Mouse (Mus musculus): ENCODE results near the gene Hoxc10. TPM values are rescaled to one million over a fixed set of nuclear protein-coding genes. Genes with fewer than 3 reads are reported as not detected.
A peak's percentile ranks its signal among the peaks of the same experiment; 100 is the strongest.

Hoxc10 gene
- polyA plus RNA-seq (2015; fragmentation: Nextera tagmentation; extraction: Ambion mirVana) = 1.9 and 2.6 TPM in 2 replicates

GRCm38 (mm10) chr15:102966776-102967311 is at the start of gene Hoxc10:
Gene Hoxc10, plus strand, starts transcription at chr15:102966796.
- ATAC-seq = peak; percentile 41
- WGBS = 2% methylated on average over 27 of the region's 27 CpGs
- Histone ChIP-seq H3K4me2 (replicated peaks) (peak within 1 kb of the TSS; percentile 34), H3K4me1 (replicated peaks) (0 out of 2 replicates have a peak, but pooled peaks cover 5% of the 10 kb centered on the region), H3K9ac (0 out of 2 replicates have a peak within 1 kb of the TSS, but pooled peaks have one; percentile 11), H3K36me3 (no peaks in the 10 kb centered on the region), H3K9me3 (no peaks in the 10 kb centered on the region), H3K27me3 (replicated peaks) (peaks cover 90% of the 10 kb centered on the region), H3K4me3 (replicated peaks) (peak within 1 kb of the TSS; percentile 28), H3K27ac (0 out of 2 replicates have a peak within 1 kb of the TSS, but pooled peaks have one; percentile 0)

- H3K27me3 ChIP-seq (replicated peaks) = peaks cover 91% of the 10 kb centered on the region
- 2% methylated on average over 20 of the region's 20 CpGs for WGBS
Measured at GRCm38 (mm10) chr15:102917972-102918572, 48.5 kb upstream of the Hoxc10 start.

GRCm38 (mm10) chr15:102918611-102919265 is 47.9 kb upstream of the Hoxc10 start:
- Histone ChIP-seq H3K4me1 (replicated peaks) (peaks cover 9% of the 10 kb centered on the region; the same call in 1 of the 2 replicates), H3K27me3 (replicated peaks) (peaks cover 92% of the 10 kb centered on the region), H3K9me3 (no peaks in the 10 kb centered on the region), H3K4me3 (replicated peaks) (no peak overlapping the region), H3K36me3 (no peaks in the 10 kb centered on the region), H3K4me2 (replicated peaks) (no peak overlapping the region), H3K27ac (no peak overlapping the region), H3K9ac (no peak overlapping the region)
- ATAC-seq = no peak
- WGBS = 4% methylated on average over 7 of the region's 7 CpGs

More at GRCm38 (mm10) chr15:102917972-102918572, 48.5 kb upstream of the Hoxc10 start:
- Histone ChIP-seq H3K4me1 (replicated peaks) (peaks cover 9% of the 10 kb centered on the region; the same call in 1 of the 2 replicates), H3K27ac (no peak overlapping the region), H3K4me3 (replicated peaks) (no peak overlapping the region), H3K9ac (no peak overlapping the region), H3K4me2 (replicated peaks) (no peak overlapping the region), H3K36me3 (no peaks in the 10 kb centered on the region), H3K9me3 (no peaks in the 10 kb centered on the region)
- no peak for ATAC-seq

- Histone ChIP-seq H3K9me3 (no peaks in the 10 kb centered on the region), H3K4me2 (replicated peaks) (no peak overlapping the region), H3K9ac (no peak overlapping the region), H3K4me1 (replicated peaks) (peaks cover 9% of the 10 kb centered on the region; the same call in 1 of the 2 replicates), H3K27me3 (replicated peaks) (peaks cover 93% of the 10 kb centered on the region), H3K4me3 (replicated peaks) (no peak overlapping the region), H3K36me3 (no peaks in the 10 kb centered on the region), H3K27ac (no peak overlapping the region)
- 6% methylated on average over 12 of the region's 12 CpGs for WGBS
- ATAC-seq = no peak
Measured at GRCm38 (mm10) chr15:102919336-102920180, 47.0 kb upstream of the Hoxc10 start.

GRCm38 (mm10) chr15:102920619-102921018 is 46.0 kb upstream of the Hoxc10 start:
- H3K4me1 ChIP-seq (replicated peaks) = peaks cover 9% of the 10 kb centered on the region; the same call in 1 of the 2 replicates
- no peaks in the 10 kb centered on the region for H3K36me3 ChIP-seq
- peaks cover 95% of the 10 kb centered on the region for H3K27me3 ChIP-seq (replicated peaks)
- no peaks in the 10 kb centered on the region for H3K9me3 ChIP-seq
- peak; percentile 66 for ATAC-seq
- H3K4me2 ChIP-seq (replicated peaks) = peak overlapping the region; percentile 49
- under 1% methylated on average over 20 of the region's 20 CpGs for WGBS
- H3K27ac ChIP-seq = no peak overlapping the region
- peak overlapping the region; percentile 17 for H3K4me3 ChIP-seq (replicated peaks)
- no peak overlapping the region for H3K9ac ChIP-seq

- Histone ChIP-seq H3K4me2 (replicated peaks) (peak within 1 kb of the TSS; percentile 49), H3K4me3 (replicated peaks) (peak within 1 kb of the TSS; percentile 17), H3K27me3 (replicated peaks) (peaks cover 95% of the 10 kb centered on the region), H3K9ac (no peak within 1 kb of the TSS), H3K27ac (no peak within 1 kb of the TSS), H3K36me3 (no peaks in the 10 kb centered on the region), H3K4me1 (replicated peaks) (peaks cover 9% of the 10 kb centered on the region; the same call in 1 of the 2 replicates), H3K9me3 (no peaks in the 10 kb centered on the region)
- peak; percentile 43; the same call in 1 of the 2 replicates for ATAC-seq
- under 1% methylated on average over 78 of the region's 88 CpGs for WGBS
Measured at GRCm38 (mm10) chr15:102921053-102922011, 45.3 kb upstream of the Hoxc10 start, which contains the start of gene Hoxc13. Gene Hoxc13, plus strand, starts transcription at chr15:102921103.

- H3K27me3 ChIP-seq (replicated peaks) = peaks cover 93% of the 10 kb centered on the region
- H3K9ac ChIP-seq = no peak overlapping the region
- ATAC-seq = peak; percentile 58
- H3K4me3 ChIP-seq (replicated peaks) = no peak overlapping the region
- no peak overlapping the region for H3K27ac ChIP-seq
- peaks cover 9% of the 10 kb centered on the region; the same call in 1 of the 2 replicates for H3K4me1 ChIP-seq (replicated peaks)
- no peak overlapping the region for H3K4me2 ChIP-seq (replicated peaks)
- 2% methylated on average over 23 of the region's 24 CpGs for WGBS
- no peaks in the 10 kb centered on the region for H3K9me3 ChIP-seq
- H3K36me3 ChIP-seq = no peaks in the 10 kb centered on the region
Measured at GRCm38 (mm10) chr15:102922012-102922362, 44.6 kb upstream of the Hoxc10 start.

GRCm38 (mm10) chr15:102922636-102923500 is 43.7 kb upstream of the Hoxc10 start:
- 13% methylated on average over 6 of the region's 6 CpGs for WGBS
- H3K4me3 ChIP-seq (replicated peaks) = no peak overlapping the region
- H3K4me2 ChIP-seq (replicated peaks) = no peak overlapping the region
- no peak for ATAC-seq
- peaks cover 93% of the 10 kb centered on the region for H3K27me3 ChIP-seq (replicated peaks)
- no peaks in the 10 kb centered on the region for H3K36me3 ChIP-seq
- peaks cover 9% of the 10 kb centered on the region; the same call in 1 of the 2 replicates for H3K4me1 ChIP-seq (replicated peaks)
- no peak overlapping the region for H3K27ac ChIP-seq
- H3K9ac ChIP-seq = no peak overlapping the region
- H3K9me3 ChIP-seq = no peaks in the 10 kb centered on the region

GRCm38 (mm10) chr15:102927032-102927645 is 39.5 kb upstream of the Hoxc10 start:
- 1% methylated on average over 40 of the region's 40 CpGs for WGBS
- Histone ChIP-seq H3K36me3 (no peaks in the 10 kb centered on the region), H3K4me3 (replicated peaks) (no peak overlapping the region), H3K9ac (no peak overlapping the region), H3K27ac (no peak overlapping the region), H3K4me1 (replicated peaks) (no peaks in the 10 kb centered on the region), H3K27me3 (replicated peaks) (peaks cover 93% of the 10 kb centered on the region), H3K9me3 (no peaks in the 10 kb centered on the region), H3K4me2 (replicated peaks) (no peak overlapping the region)
- ATAC-seq = no peak

- ATAC-seq = no peak
- 1% methylated on average over 23 of the region's 23 CpGs for WGBS
- H3K27ac ChIP-seq = no peak overlapping the region
Measured at GRCm38 (mm10) chr15:102931706-102932358, 34.8 kb upstream of the Hoxc10 start.

More at GRCm38 (mm10) chr15:102931706-102932358, 34.8 kb upstream of the Hoxc10 start:
- Histone ChIP-seq H3K36me3 (no peaks in the 10 kb centered on the region), H3K4me3 (replicated peaks) (no peak overlapping the region), H3K27me3 (replicated peaks) (peaks cover 99% of the 10 kb centered on the region), H3K9me3 (no peaks in the 10 kb centered on the region; the same call in 1 of the 2 replicates), H3K4me2 (replicated peaks) (no peak overlapping the region), H3K4me1 (replicated peaks) (peaks cover 4% of the 10 kb centered on the region; the same call in 1 of the 2 replicates), H3K9ac (no peak overlapping the region)

All from intestine, embryonic 15.5 days (tissue).